Mouse (Mus musculus): ENCODE data around the gene 1700067P10Rik. TPM values are rescaled to one million over a fixed set of nuclear protein-coding genes. Genes with fewer than 3 reads are reported as not detected.

1700067P10Rik gene
- not detected for total RNA-seq (2018; cell fraction: chromatin; rRNA removed)
- not detected for total RNA-seq (2018; cell fraction: cytosol; rRNA removed)
- total RNA-seq (2018; cell fraction: nucleus; rRNA removed), result not detected
- not detected in 3 replicates for polyA plus RNA-seq (2018)

DNA sequence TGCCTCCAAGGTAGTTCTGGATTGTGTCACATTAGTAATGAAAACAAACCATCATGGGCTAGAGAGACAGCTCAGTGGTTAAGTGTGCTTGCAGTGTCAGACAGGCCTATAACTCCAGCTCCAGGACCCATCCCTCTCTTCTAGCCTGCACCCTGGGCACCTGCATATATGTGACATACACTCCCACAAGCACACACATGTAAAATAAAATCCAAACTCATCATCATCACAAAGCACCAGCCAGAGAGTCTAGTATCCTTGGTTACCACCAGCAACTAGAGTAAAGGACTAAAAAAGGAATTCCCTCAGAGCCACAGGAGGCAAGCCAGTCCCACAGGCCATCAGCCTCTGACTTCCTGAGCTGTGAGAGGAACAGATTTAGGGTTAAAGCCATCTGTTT lies at the start of gene 1700067P10Rik:
TSS of gene 1700067P10Rik (plus strand) at position 301 of the 400 bp plus-strand sequence.
- Histone ChIP-seq H3K79me2 (ENCODE audit: inconsistent target) (no peaks in the 10 kb centered on the region), H3K36me3 (ENCODE audit: inconsistent target) (no peaks in the 10 kb centered on the region), H3K4me3 (ENCODE audit: inconsistent target) (no peak within 1 kb of the TSS), H3K27ac (no peak within 1 kb of the TSS)

DNA sequence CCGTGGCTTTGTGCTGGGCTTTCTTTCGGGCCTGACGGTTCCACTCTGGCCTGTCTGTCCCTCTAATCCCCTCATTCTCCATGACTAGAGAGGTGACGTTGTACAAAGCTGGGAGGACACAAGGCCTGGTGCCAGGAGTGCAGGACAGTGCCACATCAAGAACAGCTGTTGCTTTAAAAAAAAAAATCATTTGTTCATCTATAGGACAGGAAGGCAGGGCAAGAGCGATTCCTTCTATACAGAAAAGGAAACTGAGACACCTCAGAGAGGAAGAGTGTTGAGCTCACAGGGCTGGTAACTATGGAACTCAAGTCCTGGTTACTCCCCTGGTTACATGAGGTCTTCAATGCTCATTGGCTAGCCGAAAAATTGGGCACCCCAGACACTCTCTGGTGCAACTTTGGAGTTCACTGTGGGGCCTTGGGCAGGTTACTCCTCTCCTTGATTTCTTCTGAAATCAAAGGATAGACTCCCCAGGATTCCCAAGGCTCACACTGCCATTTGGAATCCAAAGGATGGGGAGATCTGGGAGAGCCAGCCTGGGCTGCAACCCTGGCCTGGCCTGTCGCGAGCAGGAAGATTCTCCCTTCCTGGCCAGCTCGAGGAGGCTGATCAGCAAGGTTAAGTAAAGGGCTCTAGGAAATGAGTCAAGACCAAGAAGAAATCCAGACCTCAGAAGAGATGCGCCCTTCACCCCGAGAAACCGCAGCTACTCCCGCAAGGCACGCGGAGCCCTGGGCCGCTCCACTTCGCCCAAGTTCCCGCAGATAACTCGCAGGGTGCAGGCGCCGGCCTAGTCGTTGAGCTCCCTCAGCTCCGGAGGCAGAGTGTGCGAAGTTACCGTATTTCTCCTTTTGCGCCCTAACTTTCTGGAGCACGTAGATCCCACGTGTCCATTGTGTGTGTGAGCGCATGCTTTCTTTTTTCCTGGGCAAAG lies 47.5 kb upstream of the 1700067P10Rik start:
- Histone ChIP-seq H3K36me3 (ENCODE audit: inconsistent target) (no peaks in the 10 kb centered on the region), H3K4me3 (ENCODE audit: inconsistent target) (no peak overlapping the region), H3K27ac (no peak overlapping the region), H3K79me2 (ENCODE audit: inconsistent target) (no peaks in the 10 kb centered on the region)
- WGBS (ENCODE audit: missing documents), result 19% methylated on average over 28 of the region's 29 CpGs

DNA sequence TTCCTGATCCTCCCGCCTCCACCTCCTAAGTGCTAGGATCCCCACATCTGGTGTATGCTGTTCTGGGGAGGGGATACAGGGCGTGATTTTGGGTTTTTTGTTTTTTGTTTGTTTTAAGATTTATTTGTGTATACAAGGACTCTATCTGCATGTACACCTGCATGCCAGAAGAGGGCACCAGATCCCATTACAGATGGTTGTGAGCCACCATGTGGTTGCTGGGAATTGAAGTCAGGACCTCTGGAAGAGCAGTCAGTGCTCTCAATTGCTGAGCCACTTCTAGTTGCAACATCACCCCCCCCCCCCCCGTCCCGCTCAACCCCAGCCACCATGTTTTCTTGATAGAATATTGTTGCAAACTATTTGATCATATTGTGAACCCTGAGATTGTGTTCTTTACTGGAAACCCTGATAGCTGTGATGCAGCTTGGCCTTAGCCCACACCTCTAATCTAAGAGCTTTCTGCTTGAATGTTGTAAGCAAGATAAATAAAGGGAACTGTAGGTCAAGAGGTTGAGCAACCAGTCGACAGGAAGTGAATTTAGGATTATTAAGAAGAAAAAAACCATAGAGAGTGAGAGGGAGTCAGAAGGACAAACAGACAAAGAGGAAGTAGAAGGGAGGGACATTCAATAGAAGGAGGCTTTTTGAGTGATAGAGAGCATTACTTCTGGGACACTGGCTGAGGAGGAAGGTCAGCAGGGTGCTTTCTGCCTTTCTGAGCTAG lies 45.8 kb upstream of the 1700067P10Rik start:
- WGBS (ENCODE audit: missing documents), result 44% methylated on average over 5 of the region's 5 CpGs
- Histone ChIP-seq H3K4me3 (ENCODE audit: inconsistent target) (no peak overlapping the region), H3K79me2 (ENCODE audit: inconsistent target) (no peaks in the 10 kb centered on the region), H3K36me3 (ENCODE audit: inconsistent target) (no peaks in the 10 kb centered on the region), H3K27ac (no peak overlapping the region)

DNA sequence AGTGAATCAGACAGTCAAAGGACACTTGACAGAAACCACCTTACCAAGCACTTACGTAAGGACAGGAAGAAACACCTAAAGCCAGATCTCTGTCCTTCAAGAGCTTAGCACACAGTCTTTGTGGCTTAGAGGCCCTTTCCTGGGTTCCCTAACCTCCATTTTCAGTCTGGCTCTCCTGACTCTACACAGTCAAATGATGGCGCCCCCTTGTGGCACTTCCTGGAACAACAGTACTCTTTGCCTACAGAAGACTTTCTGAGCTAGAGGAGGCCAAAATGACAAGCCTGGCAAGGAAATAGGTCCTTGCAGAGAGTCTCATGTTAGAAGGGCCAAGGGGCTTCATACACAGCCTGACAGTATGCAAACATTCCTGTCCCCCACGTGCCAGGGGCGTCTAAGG lies 43.5 kb upstream of the 1700067P10Rik start:
- H3K27ac ChIP-seq, result no peak overlapping the region
- no peaks in the 10 kb centered on the region for H3K79me2 ChIP-seq (ENCODE audit: inconsistent target)
- 52% methylated on average over 4 of the region's 4 CpGs for WGBS (ENCODE audit: missing documents)
- no peaks in the 10 kb centered on the region for H3K36me3 ChIP-seq (ENCODE audit: inconsistent target)
- no peak overlapping the region for H3K4me3 ChIP-seq (ENCODE audit: inconsistent target)

DNA sequence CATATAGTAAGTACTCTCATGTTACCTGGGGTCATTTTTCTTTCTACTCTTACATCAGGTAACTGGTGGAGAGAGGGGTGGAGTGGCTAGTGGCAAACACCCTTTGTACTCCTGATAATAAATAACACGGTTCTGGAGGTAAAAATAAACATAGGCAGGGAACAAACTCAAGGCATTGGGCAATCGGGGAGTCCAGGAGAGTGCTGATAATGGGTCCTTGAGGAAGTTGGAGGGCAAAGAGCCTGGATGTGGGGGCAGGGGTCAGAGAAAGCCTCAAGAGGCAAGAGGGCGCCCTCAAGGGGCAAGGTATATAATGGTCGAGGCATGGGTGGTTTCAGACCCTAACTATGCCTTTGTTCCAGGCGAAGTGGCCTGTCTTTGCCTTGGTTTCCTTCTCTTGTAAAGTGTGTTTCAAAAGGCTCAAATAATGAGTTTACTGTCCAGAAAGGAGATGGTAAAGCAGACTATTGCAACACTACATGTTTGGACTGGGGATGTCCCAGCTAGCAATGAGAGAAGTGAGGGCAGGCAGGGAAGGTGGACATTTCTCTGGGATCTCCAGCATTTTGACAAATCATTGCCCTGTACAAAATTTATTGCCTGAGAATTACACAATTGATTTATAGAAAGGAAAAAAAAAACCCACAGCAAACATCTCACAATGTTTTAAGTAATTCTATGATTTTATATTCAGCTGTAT lies 37.3 kb upstream of the 1700067P10Rik start:
- no peaks in the 10 kb centered on the region for H3K79me2 ChIP-seq (ENCODE audit: inconsistent target)
- H3K36me3 ChIP-seq (ENCODE audit: inconsistent target), result no peaks in the 10 kb centered on the region
- no peak overlapping the region for H3K27ac ChIP-seq
- no peak overlapping the region for H3K4me3 ChIP-seq (ENCODE audit: inconsistent target)
- 52% methylated on average over 5 of the region's 5 CpGs for whole genome bisulfite sequencing (ENCODE audit: missing documents)

DNA sequence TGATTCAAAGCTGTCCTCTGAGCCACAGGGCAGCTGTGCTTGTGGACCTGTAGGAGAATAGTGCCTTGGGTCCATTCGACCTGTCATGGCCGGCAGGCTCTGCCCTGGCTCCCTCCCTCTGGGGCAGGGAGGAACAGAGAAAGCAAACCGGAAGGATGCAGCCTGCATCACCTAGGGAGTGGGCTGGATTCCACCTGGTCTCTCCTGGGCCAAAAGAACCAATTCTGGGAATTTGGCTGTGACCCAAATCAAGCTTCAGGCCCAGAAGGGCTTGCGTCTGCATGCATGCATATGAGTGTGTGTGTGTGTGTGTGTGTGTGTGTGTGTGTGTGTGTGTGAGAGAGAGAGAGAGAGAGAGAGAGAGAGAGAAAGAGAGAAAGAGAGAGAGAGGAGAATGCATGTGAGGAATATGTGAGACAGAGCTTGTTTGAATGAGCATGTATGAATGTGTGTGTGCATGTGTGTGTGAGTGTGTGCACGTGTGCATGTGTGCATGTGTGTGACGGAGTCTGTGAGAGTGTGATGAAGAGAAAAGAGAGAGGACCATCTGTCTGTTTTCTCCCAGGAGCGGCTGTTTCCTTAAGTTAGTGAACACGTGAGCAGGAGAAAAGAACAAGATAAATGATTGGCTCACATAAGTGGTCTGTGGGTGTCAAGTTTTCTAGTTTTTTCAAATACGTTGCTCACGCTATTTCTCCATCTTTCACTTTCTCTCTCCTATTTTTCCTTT lies 36.6 kb upstream of the 1700067P10Rik start:
- H3K4me3 ChIP-seq (ENCODE audit: inconsistent target), result no peak overlapping the region
- 91% methylated on average over 10 of the region's 10 CpGs for whole genome bisulfite sequencing (ENCODE audit: missing documents)
- H3K36me3 ChIP-seq (ENCODE audit: inconsistent target), result no peaks in the 10 kb centered on the region
- H3K79me2 ChIP-seq (ENCODE audit: inconsistent target), result no peaks in the 10 kb centered on the region
- no peak overlapping the region for H3K27ac ChIP-seq

DNA sequence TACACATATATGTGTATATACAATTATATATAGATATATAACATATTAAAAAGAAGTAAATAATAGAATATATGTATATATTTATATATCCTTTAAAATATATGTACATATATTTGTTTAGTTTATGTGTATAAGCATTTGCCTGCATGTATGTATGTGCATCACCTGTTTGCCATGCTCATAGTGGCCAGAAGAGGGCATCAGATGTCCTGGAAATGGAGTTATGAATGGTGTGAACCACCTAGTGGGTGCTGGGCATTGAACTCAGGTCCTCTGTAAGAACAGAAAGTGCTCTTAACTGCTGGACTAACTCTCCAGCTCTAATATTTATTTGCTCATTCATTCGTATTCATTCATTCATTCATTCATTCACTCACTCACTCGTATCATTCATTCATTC lies 35.5 kb upstream of the 1700067P10Rik start:
- no peaks in the 10 kb centered on the region for H3K79me2 ChIP-seq (ENCODE audit: inconsistent target)
- WGBS (ENCODE audit: missing documents), result 79% methylated on average over 2 of the region's 2 CpGs
- no peak overlapping the region for H3K27ac ChIP-seq
- no peak overlapping the region for H3K4me3 ChIP-seq (ENCODE audit: inconsistent target)
- no peaks in the 10 kb centered on the region for H3K36me3 ChIP-seq (ENCODE audit: inconsistent target)

DNA sequence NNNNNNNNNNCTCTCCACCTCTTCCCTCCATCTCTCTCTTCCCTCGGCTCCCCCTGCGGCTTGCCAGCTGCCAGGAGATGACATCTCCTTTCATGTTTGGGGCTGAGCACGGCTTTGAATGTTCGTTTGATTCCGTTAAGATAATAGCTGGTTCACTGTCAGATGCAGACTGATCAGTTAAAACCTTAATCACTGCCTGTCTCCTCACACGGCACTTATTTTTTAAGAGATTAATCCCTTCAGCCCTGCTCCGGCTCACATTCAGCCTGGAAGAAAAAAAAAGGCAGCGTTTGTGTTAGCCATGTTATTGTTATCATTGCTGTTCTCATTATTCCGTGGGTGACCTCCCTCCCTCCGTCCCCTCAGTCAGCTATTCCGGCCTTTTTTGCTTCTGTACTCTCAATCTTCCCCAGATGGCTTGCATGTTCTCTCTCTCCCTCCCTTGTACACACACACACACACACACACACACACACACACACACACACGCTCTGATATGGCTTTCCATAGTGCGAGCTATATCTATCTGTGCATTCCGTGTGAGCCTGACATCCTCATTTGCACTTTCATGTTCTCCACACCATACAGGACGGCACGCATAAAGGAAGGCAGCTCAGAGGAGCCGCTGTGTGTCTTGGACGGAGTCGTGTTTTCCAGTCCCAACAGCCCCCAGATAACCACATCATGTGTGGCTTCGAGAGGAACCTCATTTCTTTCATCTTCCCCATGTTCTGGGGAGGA lies 33.9 kb upstream of the 1700067P10Rik start:
- 59% methylated on average over 20 of the region's 20 CpGs for WGBS (ENCODE audit: missing documents)
- no peaks in the 10 kb centered on the region for H3K36me3 ChIP-seq (ENCODE audit: inconsistent target)
- H3K27ac ChIP-seq, result no peak overlapping the region
- no peaks in the 10 kb centered on the region for H3K79me2 ChIP-seq (ENCODE audit: inconsistent target)
- no peak overlapping the region for H3K4me3 ChIP-seq (ENCODE audit: inconsistent target)

DNA sequence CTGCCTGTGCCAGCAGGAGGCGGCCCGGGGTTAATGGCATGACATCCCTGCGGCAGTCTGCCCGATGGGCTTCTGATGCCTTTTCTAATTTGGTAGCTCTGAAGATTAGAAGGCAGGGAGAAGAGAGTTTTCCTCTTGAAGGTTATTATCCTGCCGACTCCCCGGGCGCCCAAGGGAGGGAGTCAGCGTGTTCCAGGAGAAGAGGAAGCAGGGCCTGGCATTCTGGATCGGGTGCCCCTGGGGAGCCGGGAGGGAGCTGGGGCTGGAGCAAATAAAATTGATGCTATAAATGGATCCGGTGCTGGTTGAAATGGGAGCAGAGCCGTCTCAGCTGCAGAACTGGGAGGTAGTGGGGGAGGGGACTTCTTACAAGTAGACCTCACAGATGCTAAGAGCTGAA lies 31.7 kb upstream of the 1700067P10Rik start:
- Histone ChIP-seq H3K27ac (no peak overlapping the region), H3K36me3 (ENCODE audit: inconsistent target) (no peaks in the 10 kb centered on the region), H3K4me3 (ENCODE audit: inconsistent target) (no peak overlapping the region), H3K79me2 (ENCODE audit: inconsistent target) (no peaks in the 10 kb centered on the region)
- 14% methylated on average over 12 of the region's 12 CpGs for WGBS (ENCODE audit: missing documents)

DNA sequence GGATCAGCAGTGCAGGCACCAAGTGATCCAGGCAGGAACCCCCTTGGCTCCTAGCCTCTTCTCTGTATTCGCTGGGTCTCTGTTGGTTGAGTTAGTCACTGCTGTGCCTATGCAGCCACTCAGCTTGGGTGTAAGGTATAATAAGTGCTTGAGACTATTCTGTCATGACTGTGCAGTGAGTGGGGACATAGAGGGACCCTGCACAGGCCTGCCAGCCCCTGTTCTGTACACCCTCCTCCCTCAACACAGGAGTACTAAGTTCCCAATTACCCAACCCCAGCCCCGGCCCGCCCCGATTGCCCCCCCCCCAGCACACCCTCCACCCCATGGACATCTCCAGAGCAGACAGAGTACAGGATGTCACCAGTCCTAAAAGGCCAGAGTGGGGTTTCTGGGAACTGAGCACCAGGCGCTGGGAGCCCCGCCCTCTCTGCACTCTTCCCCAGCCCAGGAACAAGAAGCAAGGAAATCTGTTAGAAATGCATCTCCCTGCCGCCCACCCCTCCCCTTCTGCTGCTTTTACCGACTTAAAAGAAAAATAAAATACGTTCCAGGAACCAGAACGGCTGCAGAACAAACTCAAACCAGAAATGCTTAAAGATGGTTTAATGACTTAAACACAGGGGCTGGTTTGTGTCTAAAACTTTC lies 24.8 kb upstream of the 1700067P10Rik start:
- Histone ChIP-seq H3K4me3 (ENCODE audit: inconsistent target) (no peak overlapping the region), H3K79me2 (ENCODE audit: inconsistent target) (no peaks in the 10 kb centered on the region), H3K27ac (no peak overlapping the region), H3K36me3 (ENCODE audit: inconsistent target) (no peaks in the 10 kb centered on the region)
- WGBS (ENCODE audit: missing documents), result 56% methylated on average over 10 of the region's 10 CpGs

DNA sequence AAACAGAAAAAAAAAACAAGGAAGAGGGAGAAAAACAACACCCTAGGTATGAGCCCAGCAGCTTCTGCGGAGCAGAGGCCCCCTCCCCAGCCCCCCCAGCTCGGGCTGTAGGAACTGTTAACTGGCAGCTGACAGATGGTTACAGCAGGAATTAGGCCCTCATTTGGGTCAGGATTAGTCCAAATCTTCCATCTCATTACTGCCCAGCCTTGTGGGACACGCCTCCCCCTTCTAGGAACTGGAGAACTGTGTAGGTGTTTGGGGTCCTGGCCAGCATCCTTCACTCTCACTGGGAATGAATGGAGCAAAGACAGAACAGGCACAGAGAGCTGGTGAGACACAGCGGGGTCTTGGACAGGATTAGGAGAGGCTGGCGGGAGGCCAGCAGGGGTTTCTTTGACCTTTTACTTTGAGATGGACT lies 24.0 kb upstream of the 1700067P10Rik start:
- H3K36me3 ChIP-seq (ENCODE audit: inconsistent target), result no peaks in the 10 kb centered on the region
- H3K4me3 ChIP-seq (ENCODE audit: inconsistent target), result no peak overlapping the region
- 82% methylated on average over 5 of the region's 5 CpGs for WGBS (ENCODE audit: missing documents)
- H3K79me2 ChIP-seq (ENCODE audit: inconsistent target), result no peaks in the 10 kb centered on the region
- no peak overlapping the region for H3K27ac ChIP-seq

DNA sequence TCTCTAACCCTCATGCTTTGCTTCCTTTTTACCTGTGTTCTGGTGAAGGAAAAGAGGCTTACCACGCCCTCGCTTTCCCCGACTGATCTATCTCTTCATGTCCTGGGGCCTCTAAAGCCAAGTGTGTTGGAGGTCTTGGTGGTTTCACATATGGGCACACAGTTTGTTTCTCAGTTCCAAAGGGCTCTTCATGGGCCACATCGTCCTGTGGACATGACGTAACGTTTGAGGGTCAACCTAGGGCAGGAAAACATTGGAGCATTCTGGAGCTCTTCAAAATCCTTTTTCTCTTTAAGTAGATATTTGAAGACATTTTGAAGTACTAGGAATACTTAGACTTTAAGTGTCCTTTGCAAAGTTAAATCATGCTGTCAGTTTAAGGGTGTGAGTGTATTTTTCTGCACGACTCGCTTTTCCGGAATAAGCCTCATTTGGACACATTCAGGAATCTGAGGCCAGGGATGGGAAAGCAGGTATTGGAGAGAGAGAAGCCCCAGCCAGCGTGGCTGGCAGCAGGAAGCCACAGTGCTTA lies 22.0 kb upstream of the 1700067P10Rik start:
- Histone ChIP-seq H3K79me2 (ENCODE audit: inconsistent target) (no peaks in the 10 kb centered on the region), H3K4me3 (ENCODE audit: inconsistent target) (no peak overlapping the region), H3K36me3 (ENCODE audit: inconsistent target) (no peaks in the 10 kb centered on the region), H3K27ac (no peak overlapping the region)
- WGBS (ENCODE audit: missing documents), result 84% methylated on average over 10 of the region's 10 CpGs

DNA sequence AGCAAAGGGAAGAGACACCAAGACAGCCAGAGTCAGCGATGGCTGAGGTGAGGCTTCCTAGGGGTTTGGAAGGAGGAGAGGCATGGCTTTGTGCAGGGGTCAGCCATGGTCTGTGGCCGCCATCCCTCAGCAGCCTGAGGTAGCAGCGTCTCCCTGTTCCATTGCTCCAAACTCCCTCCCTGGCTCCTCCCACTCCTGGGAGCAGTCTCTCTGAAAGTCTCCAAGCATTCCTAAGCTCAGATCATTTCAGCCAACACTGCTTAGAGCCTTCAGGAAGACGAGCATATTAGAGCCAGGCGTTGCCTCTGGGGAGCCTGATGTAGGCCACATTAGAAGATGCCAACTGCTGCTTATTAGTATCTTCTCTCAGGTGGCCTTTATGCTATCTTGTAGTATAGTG lies 21.4 kb upstream of the 1700067P10Rik start:
- H3K36me3 ChIP-seq (ENCODE audit: inconsistent target), result no peaks in the 10 kb centered on the region
- no peaks in the 10 kb centered on the region for H3K79me2 ChIP-seq (ENCODE audit: inconsistent target)
- WGBS (ENCODE audit: missing documents), result 92% methylated on average over 5 of the region's 5 CpGs
- no peak overlapping the region for H3K4me3 ChIP-seq (ENCODE audit: inconsistent target)
- no peak overlapping the region for H3K27ac ChIP-seq
